Mouse (Mus musculus) brain, embryonic 14.5 days (tissue): ENCODE results near the gene Wrap73. TPM values are rescaled to one million over a fixed set of nuclear protein-coding genes. Genes with fewer than 3 reads are reported as not detected.

ENCODE experiments used
- DNase-seq: peaks from one replicate; pipeline ENCODE4 v3.0.0-alpha.2; 2011; ENCODE audit warnings: low read depth
- CTCF ChIP-seq: fragments of 200-500 bp; IDR thresholded peaks from 2 replicates; pipeline ENCODE4 v1.5.1; 2012; ENCODE audit warnings: inconsistent platforms, mild to moderate bottlenecking, moderate library complexity, borderline replicate concordance; ENCODE audit not compliant: insufficient read depth, insufficient read length; ENCODE audit errors: extremely low read depth
- POLR2A ChIP-seq: fragments of 200-500 bp; IDR thresholded peaks from 2 replicates; pipeline ENCODE4 v1.6.1; 2012; ENCODE audit warnings: mild to moderate bottlenecking, inconsistent platforms, borderline replicate concordance; ENCODE audit not compliant: poor library complexity, insufficient read depth, insufficient read length, severe bottlenecking; ENCODE audit errors: extremely low read depth
- polyA plus RNA-seq: library from polyadenylated mRNA; depleted of rRNA; stranded (reverse); fragments of >200 nt; gene quantifications from 2 replicates; pipeline ENCODE4 v1.2.3, GENCODE M21; 2012

Gene Wrap73
- polyA plus RNA-seq, 1 experiment = 42.5 TPM

GRCm38 (mm10) chr4:154167053-154167452, 24.9 kb downstream of the Wrap73 start:
- peak; percentile 43 for DNase-seq
- TF ChIP-seq CTCF = peak; percentile 69
- TF ChIP-seq POLR2A = no peak

- no peak for TF ChIP-seq POLR2A
- no peak for TF ChIP-seq CTCF
- no peak for DNase-seq
Observed at GRCm38 (mm10) chr4:154170021-154170420, 27.8 kb downstream of the Wrap73 start.

- TF ChIP-seq POLR2A (no peak), CTCF (no peak)
- peak; percentile 73 for DNase-seq
Observed at GRCm38 (mm10) chr4:154170506-154171150, 28.5 kb downstream of the Wrap73 start, which contains the start of gene Megf6. Gene Megf6, plus strand, starts transcription at chr4:154170730.

- DNase-seq = peak; percentile 44
- TF ChIP-seq POLR2A (no peak), CTCF (no peak)
Observed at GRCm38 (mm10) chr4:154171151-154171930, 29.2 kb downstream of the Wrap73 start.

- DNase-seq = no peak
- TF ChIP-seq CTCF (no peak), POLR2A (no peak)
Observed at GRCm38 (mm10) chr4:154171931-154172604, 29.9 kb downstream of the Wrap73 start.

GRCm38 (mm10) chr4:154177257-154177656, 35.1 kb downstream of the Wrap73 start:
- DNase-seq = no peak
- TF ChIP-seq POLR2A (no peak), CTCF (no peak)

- DNase-seq = no peak
- TF ChIP-seq POLR2A = no peak
- no peak for TF ChIP-seq CTCF
Observed at GRCm38 (mm10) chr4:154181001-154181400, 38.8 kb downstream of the Wrap73 start.

GRCm38 (mm10) chr4:154183566-154183965, 41.4 kb downstream of the Wrap73 start:
- DNase-seq = no peak

GRCm38 (mm10) chr4:154185001-154185400, 42.8 kb downstream of the Wrap73 start:
- TF ChIP-seq POLR2A = no peak
- TF ChIP-seq CTCF = no peak
- no peak for DNase-seq

More at GRCm38 (mm10) chr4:154183566-154183965, 41.4 kb downstream of the Wrap73 start:
- TF ChIP-seq POLR2A = no peak
- TF ChIP-seq CTCF = no peak

- no peak for DNase-seq
- TF ChIP-seq CTCF (no peak), POLR2A (no peak)
Observed at GRCm38 (mm10) chr4:154186002-154186537, 43.9 kb downstream of the Wrap73 start.

GRCm38 (mm10) chr4:154188948-154189347, 46.8 kb downstream of the Wrap73 start:
- TF ChIP-seq POLR2A (no peak), CTCF (no peak)

GRCm38 (mm10) chr4:154197961-154198360, 55.8 kb downstream of the Wrap73 start:
- no peak for TF ChIP-seq CTCF
- no peak for TF ChIP-seq POLR2A
- no peak for DNase-seq

More at GRCm38 (mm10) chr4:154188948-154189347, 46.8 kb downstream of the Wrap73 start:
- no peak for DNase-seq
